Mouse (Mus musculus): Measurements from ENCODE around the gene 2610318N02Rik.
"Not testable (repeated sequence)": the region's sequence is repeated elsewhere in the genome, so short reads cannot be mapped to it uniquely, and the experiment has no call there.

Gene 2610318N02Rik

GRCm38 (mm10) chr16:17124871-17125520 is at the start of gene 2610318N02Rik:
Gene 2610318N02Rik, minus strand, starts transcription at chr16:17125167.
- peak; percentile 86 for DNase-seq

- DNase-seq = no peak
Measured at GRCm38 (mm10) chr16:17168049-17168448, 43.1 kb upstream of the 2610318N02Rik start.

DNA sequence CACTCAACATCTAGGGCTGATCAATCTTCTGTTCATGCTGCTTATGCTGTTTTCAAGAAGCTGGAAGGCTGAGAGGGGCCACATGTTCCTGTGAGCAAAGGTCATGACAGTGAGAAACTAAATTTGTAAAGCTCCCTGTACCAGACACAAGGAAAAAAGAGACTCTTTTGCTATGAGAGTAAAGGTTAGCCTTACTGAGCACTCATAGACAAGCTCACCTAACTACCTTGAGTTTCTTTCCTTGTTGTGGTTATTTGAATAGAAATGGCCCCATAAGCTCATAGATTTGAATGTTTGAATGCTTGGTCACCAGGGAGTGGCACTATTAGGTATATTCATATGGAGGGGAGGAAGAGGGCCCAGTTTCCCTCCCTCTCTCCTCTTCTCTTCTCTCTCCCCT is 42.2 kb upstream of the 2610318N02Rik start:
- no peak for DNase-seq

DNA sequence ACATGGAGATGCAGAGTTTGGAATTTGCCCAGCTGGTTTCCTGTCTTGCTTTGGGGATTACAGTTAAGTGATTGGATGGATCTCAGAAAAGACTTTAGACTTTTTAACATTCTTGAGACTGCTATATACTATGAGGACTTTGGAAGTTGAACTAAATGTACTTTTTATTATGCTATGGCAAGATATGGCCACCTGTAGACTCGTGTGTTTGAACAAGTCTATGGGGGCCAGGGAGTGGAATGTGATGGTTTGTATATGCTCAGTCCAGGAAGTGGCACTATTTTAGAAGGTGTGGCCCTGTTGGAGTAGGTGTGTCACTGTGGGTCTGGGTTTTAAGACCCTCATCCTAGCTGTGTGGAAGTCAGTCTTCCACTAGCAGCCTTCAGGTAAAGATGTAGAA is 40.5 kb upstream of the 2610318N02Rik start:
- not testable (repeated sequence) for DNase-seq

GRCm38 (mm10) chr16:17154346-17154745 is 29.4 kb upstream of the 2610318N02Rik start:
- no peak for DNase-seq

DNA sequence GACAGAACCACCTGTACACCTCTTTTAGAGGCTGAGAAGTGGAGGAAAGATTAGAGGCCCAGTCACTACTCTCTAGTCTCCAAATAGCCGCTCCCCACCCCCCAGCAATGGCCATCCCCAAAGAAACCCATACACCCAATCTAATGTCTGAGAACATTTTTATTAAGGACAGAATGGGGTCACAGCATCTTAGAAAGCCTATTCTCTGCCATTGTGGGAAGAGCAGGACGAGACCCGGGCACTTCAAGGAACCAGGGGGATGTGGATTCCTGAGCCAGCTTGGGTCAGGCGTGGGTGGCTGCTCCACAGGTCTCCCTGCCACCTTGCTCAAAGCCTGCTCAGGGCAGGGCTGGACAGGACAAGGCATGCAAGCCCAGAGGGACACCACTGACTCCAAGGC is 26.9 kb upstream of the 2610318N02Rik start:
- no peak for DNase-seq

GRCm38 (mm10) chr16:17150520-17151258 is 25.7 kb upstream of the 2610318N02Rik start:
- no peak for DNase-seq

- peak; percentile 71 for DNase-seq
Measured at GRCm38 (mm10) chr16:17148084-17148483, 23.1 kb upstream of the 2610318N02Rik start.

GRCm38 (mm10) chr16:17147391-17147929 is 22.5 kb upstream of the 2610318N02Rik start:
- DNase-seq = peak; percentile 33

DNA sequence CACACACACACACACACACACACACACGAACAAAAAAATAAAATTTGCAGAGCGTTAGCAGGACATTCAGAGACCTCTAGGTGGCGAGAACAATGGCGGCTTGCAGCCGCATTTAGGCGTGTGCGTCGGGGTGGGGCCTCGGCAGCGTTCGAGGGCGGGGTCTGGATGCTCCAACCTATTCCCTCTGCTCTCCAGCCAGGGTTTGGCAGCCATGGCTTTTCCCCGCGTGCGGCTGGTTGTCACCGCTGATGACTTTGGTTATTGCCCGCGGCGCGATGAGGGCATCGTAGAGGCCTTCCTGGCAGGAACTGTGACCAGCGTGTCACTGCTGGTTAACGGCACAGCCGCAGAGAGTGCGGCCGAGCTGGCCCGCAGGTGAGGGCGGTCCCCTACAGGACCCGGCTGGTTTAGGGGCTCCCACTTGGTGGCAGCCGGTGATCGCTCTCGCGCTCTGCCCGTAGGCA is 21.8 kb upstream of the 2610318N02Rik start, which contains the start of gene Ccdc116:
TSS of gene Ccdc116 (minus strand) at position 458 of the 464 bp plus-strand sequence.
- peak; percentile 76 for DNase-seq

GRCm38 (mm10) chr16:17144339-17144738 is 19.4 kb upstream of the 2610318N02Rik start, which contains the start of gene Ydjc:
Gene Ydjc, plus strand, starts transcription at chr16:17144621.
- no peak for DNase-seq

DNA sequence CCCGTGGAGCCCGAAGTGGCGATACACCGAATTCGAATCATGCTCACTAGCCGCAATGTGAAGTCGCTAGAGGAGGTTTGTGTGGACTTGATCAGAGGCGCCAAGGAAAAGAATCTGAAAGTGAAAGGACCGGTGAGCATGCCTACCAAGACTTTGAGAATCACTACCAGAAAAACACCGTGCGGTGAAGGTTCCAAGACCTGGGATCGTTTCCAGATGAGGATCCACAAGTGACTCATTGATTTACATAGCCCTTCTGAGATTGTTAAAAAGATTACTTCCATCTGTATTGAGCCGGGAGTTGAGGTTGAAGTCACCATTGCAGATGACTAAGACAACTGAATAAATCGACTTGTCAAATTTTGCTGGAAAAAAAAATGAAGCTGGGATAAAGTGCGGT is 12.4 kb upstream of the 2610318N02Rik start:
- DNase-seq = no peak

DNA sequence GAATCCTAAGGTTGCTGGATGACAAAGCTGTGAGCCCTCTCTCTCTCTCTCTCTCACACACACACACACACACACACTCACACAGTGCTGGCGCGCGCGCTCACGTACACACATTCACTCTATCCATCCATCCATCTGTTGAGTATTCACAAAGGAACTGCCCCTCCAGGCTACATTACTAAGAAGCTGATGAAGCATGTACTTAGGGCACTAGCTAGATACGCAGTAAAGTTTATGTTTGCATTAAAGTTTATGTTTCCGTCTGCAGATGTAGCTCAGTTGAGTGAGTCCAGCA is 7.9 kb upstream of the 2610318N02Rik start:
- DNase-seq = no peak

DNA sequence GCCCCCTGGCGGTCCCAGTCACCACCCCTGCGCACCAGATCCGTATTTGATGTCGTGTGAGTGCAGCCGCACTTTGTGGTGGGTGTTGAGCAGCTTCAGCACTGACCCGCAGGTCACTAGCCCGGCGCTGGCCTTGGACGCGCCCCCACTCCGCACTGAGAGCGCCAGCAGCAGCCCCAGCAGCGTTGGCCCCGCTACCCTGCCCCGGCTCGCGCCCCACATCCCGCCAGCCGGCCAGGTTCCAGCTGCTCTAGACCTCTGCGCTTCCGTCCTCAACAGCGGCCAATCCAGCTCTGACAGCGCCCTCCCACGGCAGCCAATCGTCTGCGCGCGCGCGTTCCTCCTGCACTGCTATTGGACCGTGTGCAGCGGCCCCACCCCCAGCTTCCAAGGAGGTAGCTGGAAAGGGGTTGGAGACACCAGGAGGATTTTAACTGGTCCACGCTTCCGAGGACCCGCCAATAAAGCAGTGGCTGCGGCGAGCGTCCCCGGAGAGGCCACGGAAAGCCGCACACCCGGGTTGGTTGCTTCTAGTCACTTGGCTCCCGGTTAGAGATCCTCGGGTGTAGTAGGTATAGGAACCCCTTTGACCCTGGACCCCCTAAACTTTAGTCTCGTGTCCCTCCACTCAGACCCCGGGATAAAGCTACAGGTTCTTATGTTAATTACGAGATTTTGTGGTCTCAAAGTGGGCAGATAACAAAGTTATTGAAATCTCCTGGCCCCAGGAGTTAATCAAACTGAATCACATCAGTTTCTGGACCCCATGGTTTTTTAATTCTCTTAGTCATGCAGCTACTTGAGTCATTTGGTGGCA is 7.3 kb upstream of the 2610318N02Rik start, which contains the start of gene Sdf2l1:
TSS of gene Sdf2l1 (minus strand) at position 295 of the 817 bp plus-strand sequence.
- peak; percentile 97 for DNase-seq

DNA sequence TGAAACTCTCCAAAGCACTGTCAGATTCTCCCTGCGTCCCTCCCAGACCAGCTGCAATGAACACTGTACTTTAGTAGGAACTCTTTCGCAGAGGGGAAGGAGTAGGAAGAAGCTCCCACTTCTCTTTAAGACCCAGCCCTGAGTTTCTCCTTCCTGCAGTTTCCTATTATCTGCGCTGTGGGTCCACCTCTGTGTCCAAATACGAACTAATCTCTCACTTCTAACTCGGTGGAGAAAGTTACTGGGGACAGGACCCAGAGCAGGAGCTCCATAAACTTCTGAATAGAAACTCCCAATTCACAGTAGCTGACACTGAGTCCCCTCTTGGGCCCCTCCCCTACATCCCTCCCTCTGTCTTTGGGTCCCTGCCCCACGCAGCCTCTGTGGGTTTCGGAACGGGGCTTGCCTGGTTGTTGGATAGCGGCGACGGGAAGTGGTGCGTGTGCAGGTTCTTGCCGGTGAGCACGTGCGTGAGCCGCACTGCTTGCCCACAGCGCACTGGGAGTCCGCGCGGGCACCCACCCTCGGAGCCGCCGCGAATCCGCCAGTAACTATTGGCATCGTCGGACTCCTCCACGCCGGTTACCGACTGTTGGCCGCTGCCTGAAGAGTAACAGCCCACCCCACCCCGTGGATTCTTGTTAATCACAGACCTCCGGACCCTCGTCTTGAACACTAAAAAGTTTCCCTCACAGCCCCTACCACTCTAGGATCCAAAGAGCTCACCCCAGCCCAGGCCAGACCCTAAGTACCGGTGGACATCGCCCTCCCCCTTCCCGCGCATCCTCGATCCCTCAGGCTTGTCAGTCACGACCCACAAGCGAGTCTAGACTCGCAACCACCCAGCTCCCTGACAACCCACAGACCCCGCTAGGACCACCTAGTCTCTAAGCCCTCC is 6.5 kb upstream of the 2610318N02Rik start:
- DNase-seq = peak; percentile 46

GRCm38 (mm10) chr16:17127292-17127691 is 2.3 kb upstream of the 2610318N02Rik start:
- DNase-seq = peak; percentile 75

GRCm38 (mm10) chr16:17124119-17124870 is 672 bp downstream of the 2610318N02Rik start:
- peak; percentile 47 for DNase-seq

- DNase-seq = no peak
Measured at GRCm38 (mm10) chr16:17121569-17121968, 3.4 kb downstream of the 2610318N02Rik start.

DNA sequence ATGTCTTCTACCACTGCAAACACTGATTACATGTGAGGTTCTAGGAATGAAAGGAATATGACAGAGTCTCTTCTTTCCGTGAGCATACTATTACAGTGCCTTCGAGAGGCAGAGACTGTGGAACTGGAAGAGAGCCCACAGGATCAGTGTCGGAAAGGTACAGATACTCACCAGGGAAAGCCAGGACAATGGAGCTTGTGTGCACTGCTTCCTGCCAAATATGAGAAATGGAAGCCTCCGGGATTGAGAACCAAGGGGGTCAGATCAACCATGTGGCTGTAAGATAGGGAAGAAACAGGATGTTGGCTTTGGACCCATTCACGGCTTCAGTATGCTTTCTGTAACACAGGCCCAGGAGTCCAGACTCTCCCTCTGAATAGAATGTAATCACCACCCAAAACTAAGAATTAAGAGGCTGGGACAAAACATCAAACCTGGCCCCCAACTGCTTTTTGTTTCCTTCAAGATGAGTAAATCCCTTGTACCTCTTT is 7.6 kb downstream of the 2610318N02Rik start:
- no peak for DNase-seq

DNA sequence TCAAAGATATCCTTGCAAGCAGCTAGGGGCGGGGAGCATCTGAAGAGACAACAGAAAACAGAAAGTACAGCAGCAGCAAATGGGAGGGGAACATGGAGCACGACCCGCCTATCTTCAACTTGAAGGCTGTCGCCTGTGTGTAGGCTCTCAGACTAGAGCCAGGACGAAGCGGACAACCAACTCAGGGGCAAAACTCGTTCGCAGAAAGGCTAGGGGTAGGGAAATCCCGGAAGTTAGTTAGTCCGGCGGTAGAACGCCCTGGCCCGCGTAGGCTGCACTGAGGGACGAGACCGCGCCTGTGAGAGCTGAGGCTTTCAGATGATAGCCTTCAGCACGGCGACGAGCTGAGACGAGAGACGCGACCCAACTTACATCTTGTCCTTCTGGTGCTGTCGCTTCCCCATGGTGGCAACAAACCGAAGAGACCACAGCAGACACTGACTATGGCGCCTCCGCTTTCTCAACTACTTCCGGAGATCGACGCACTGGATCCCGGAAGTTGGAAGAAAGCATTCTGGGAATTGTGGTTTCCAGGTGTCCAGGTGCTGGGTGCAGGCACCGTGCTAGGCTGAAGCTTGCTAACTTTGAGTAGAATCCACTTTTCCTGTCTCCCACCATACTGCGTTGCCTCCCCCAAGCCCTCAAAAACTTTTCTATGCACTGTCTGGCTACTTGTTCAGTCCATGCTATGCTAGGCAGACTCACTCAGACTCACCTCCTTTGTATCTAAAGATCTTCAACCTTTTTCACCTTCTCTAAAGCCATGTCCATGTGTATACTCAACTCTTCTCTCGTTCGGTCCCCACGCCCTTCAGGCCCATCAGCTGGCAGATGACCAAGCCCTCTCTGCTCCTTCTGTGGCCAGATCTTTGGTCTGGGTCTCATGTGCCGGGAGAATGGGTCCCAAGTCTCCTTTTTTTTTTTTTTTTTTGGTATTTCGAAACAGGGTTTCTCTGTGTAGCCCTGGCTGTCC is 13.9 kb downstream of the 2610318N02Rik start, which contains the start of gene Ppil2:
TSS of gene Ppil2 (minus strand) at position 487 of the 973 bp plus-strand sequence.
- DNase-seq = peak; percentile 77
